Mouse (Mus musculus) CH12.LX (cell line): ENCODE results near the gene Tas1r3. TPM values are rescaled to one million over a fixed set of nuclear protein-coding genes. Genes with fewer than 3 reads are reported as not detected.

Source experiments
- DNase-seq: peaks from one replicate; pipeline ENCODE4 v3.0.0-alpha.2; 2013; ENCODE audit errors: extremely low read depth
- H3K27ac ChIP-seq: 2 replicates; pipeline ENCODE4 v1.5.1; 2012; ENCODE audit warnings: low read depth, mild to moderate bottlenecking, control low read depth, moderate library complexity; ENCODE audit not compliant: insufficient read depth
- H3K27me3 ChIP-seq: replicated peaks from 2 replicates; pipeline ENCODE3; 2012; ENCODE audit warnings: inconsistent platforms
- H3K36me3 ChIP-seq, 2 experiments: replicated peaks in 1 of 2; 2 replicates each; pipeline versions ENCODE3 to v1.6.1; 2012; ENCODE audit warnings: inconsistent platforms in 1 of 2, low read length in 1 of 2, mild to moderate bottlenecking in 1 of 2, mixed read lengths in 1 of 2, moderate library complexity in 1 of 2; ENCODE audit not compliant: control insufficient read depth in 1 of 2, insufficient read depth in 1 of 2
- H3K4me1 ChIP-seq, 2 experiments: 2 replicates each; pipeline ENCODE4 v1.6.1; 2012; ENCODE audit warnings: inconsistent platforms in 1 of 2, moderate library complexity in 1 of 2; ENCODE audit not compliant: insufficient read depth in 2 of 2, control insufficient read depth in 1 of 2
- H3K4me2 ChIP-seq: 2 replicates; pipeline ENCODE4 v1.6.1; 2012; ENCODE audit warnings: low read depth, mild to moderate bottlenecking, control low read depth; ENCODE audit not compliant: poor library complexity, insufficient read depth, severe bottlenecking
- H3K4me3 ChIP-seq, 3 experiments: fragments of 150-350 bp in 1 of 3; sonication (generic) in 1 of 3; replicated peaks in 1 of 3; 2 replicates each; pipeline versions ENCODE3 to v1.5.1; 2011 to 2012; ENCODE audit warnings: low read depth in 2 of 3, low read length in 2 of 3, mild to moderate bottlenecking in 2 of 3, moderate library complexity in 2 of 3, control low read depth in 1 of 3, improper control_type of control experiment in 1 of 3, inconsistent platforms in 1 of 3, mixed read lengths in 1 of 3; ENCODE audit not compliant: poor library complexity in 1 of 3
- H3K79me2 ChIP-seq: replicated peaks from 2 replicates; pipeline ENCODE4 v1.6.1; 2012; ENCODE audit warnings: mild to moderate bottlenecking, moderate library complexity; ENCODE audit not compliant: control insufficient read depth, poor library complexity, insufficient read depth, severe bottlenecking; ENCODE audit errors: extremely low read depth
- H3K9ac ChIP-seq: 2 replicates; pipeline ENCODE4 v1.6.1; 2012; ENCODE audit warnings: low read depth, mild to moderate bottlenecking, control low read depth, moderate library complexity; ENCODE audit not compliant: insufficient read depth
- H3K9me3 ChIP-seq: replicated peaks from 2 replicates; pipeline ENCODE3; 2012; ENCODE audit warnings: low read length, inconsistent platforms, mixed read lengths
- BHLHE40 ChIP-seq: IDR thresholded peaks from 2 replicates; pipeline ENCODE4 v1.6.1; 2011; ENCODE audit warnings: mild to moderate bottlenecking, low read depth, low read length, improper control_type of control experiment
- CHD1 ChIP-seq: IDR thresholded peaks from 2 replicates; pipeline ENCODE4 v1.6.1; 2012; ENCODE audit warnings: low read depth, low read length, improper control_type of control experiment, inconsistent platforms
- CTCF ChIP-seq, 2 experiments: IDR thresholded peaks in 1 of 2; conservative IDR thresholded peaks in 1 of 2; 2 replicates each; pipeline ENCODE4 v1.5.1; 2011 to 2012; ENCODE audit warnings: low read depth in 2 of 2, low read length in 2 of 2, improper control_type of control experiment in 1 of 2, inconsistent platforms in 1 of 2, mild to moderate bottlenecking in 1 of 2, moderate library complexity in 1 of 2
- E2F4 ChIP-seq: IDR thresholded peaks from 2 replicates; pipeline ENCODE4 v1.6.1; 2011; ENCODE audit warnings: low read depth, low read length, improper control_type of control experiment; ENCODE audit not compliant: insufficient replicate concordance
- ELF1 ChIP-seq: IDR thresholded peaks from 2 replicates; pipeline ENCODE4 v1.6.1; 2014; ENCODE audit warnings: low read depth, mild to moderate bottlenecking, inconsistent platforms, low read length, improper control_type of control experiment
- EP300 ChIP-seq: IDR thresholded peaks from 2 replicates; pipeline ENCODE4 v1.6.1; 2011; ENCODE audit warnings: low read length, improper control_type of control experiment
- ETS1 ChIP-seq: conservative IDR thresholded peaks from 2 replicates; pipeline ENCODE4 v1.6.1; 2012; ENCODE audit warnings: low read depth, mild to moderate bottlenecking, inconsistent platforms, low read length, improper control_type of control experiment, moderate library complexity
- IRF4 ChIP-seq: IDR thresholded peaks from 2 replicates; pipeline ENCODE4 v1.6.1; 2014; ENCODE audit warnings: low read depth, mild to moderate bottlenecking, inconsistent platforms, low read length, improper control_type of control experiment
- JUN ChIP-seq: IDR thresholded peaks from 2 replicates; pipeline ENCODE4 v1.6.1; 2011; ENCODE audit warnings: low read depth, mild to moderate bottlenecking, low read length, improper control_type of control experiment, moderate library complexity; ENCODE audit not compliant: insufficient read depth
- KAT2A ChIP-seq: IDR thresholded peaks from 2 replicates; pipeline ENCODE4 v1.6.1; 2012; ENCODE audit warnings: low read length, improper control_type of control experiment, inconsistent platforms; ENCODE audit not compliant: insufficient replicate concordance
- MAX ChIP-seq: IDR thresholded peaks from 2 replicates; pipeline ENCODE4 v1.6.1; 2011; ENCODE audit warnings: low read length, improper control_type of control experiment
- MAZ ChIP-seq: IDR thresholded peaks from 2 replicates; pipeline ENCODE4 v1.6.1; 2012; ENCODE audit warnings: low read depth, mild to moderate bottlenecking, inconsistent platforms, low read length, improper control_type of control experiment, moderate library complexity
- MEF2A ChIP-seq: IDR thresholded peaks from 2 replicates; pipeline ENCODE4 v1.6.1; 2014; ENCODE audit warnings: low read depth, mild to moderate bottlenecking, inconsistent platforms, low read length, improper control_type of control experiment, borderline replicate concordance
- MXI1 ChIP-seq: IDR thresholded peaks from 2 replicates; pipeline ENCODE4 v1.6.1; 2011; ENCODE audit warnings: mild to moderate bottlenecking, low read depth, low read length, improper control_type of control experiment
- MYC ChIP-seq: IDR thresholded peaks from 2 replicates; pipeline ENCODE4 v1.6.1; 2011; ENCODE audit warnings: low read depth, mild to moderate bottlenecking, improper control_type of control experiment, low read length
- NELFE ChIP-seq: IDR thresholded peaks from 2 replicates; pipeline ENCODE4 v1.6.1; 2011; ENCODE audit warnings: low read depth, low read length, improper control_type of control experiment
- NRF1 ChIP-seq: IDR thresholded peaks from 2 replicates; pipeline ENCODE4 v1.6.1; 2014; ENCODE audit warnings: low read depth, mild to moderate bottlenecking, inconsistent platforms, low read length, improper control_type of control experiment, moderate library complexity
- POLR2AphosphoS2 ChIP-seq: IDR thresholded peaks from 2 replicates; pipeline ENCODE4 v1.6.1; 2011; ENCODE audit warnings: low read depth, low read length, improper control_type of control experiment
- RCOR1 ChIP-seq: conservative IDR thresholded peaks from 2 replicates; pipeline ENCODE4 v1.6.1; 2012; ENCODE audit warnings: low read depth, mild to moderate bottlenecking, inconsistent platforms, low read length, improper control_type of control experiment
- SIN3A ChIP-seq: IDR thresholded peaks from 2 replicates; pipeline ENCODE4 v1.6.1; 2012; ENCODE audit warnings: low read length, improper control_type of control experiment, inconsistent platforms
- TCF12 ChIP-seq: IDR thresholded peaks from 2 replicates; pipeline ENCODE4 v1.6.1; 2014; ENCODE audit warnings: low read depth, mild to moderate bottlenecking, inconsistent platforms, low read length, improper control_type of control experiment
- UBTF ChIP-seq: IDR thresholded peaks from 2 replicates; pipeline ENCODE4 v1.6.1; 2012; ENCODE audit warnings: low read depth, mild to moderate bottlenecking, inconsistent platforms, low read length, improper control_type of control experiment, moderate library complexity
- USF1 ChIP-seq: IDR thresholded peaks from 2 replicates; pipeline ENCODE4 v1.6.1; 2014; ENCODE audit warnings: low read depth, mild to moderate bottlenecking, inconsistent platforms, low read length, improper control_type of control experiment
- ZKSCAN1 ChIP-seq: IDR thresholded peaks from 2 replicates; pipeline ENCODE4 v1.6.1; 2012; ENCODE audit warnings: low read depth, inconsistent platforms, low read length, improper control_type of control experiment, borderline replicate concordance
- ZMIZ1 ChIP-seq: IDR thresholded peaks from 2 replicates; pipeline ENCODE4 v1.6.1; 2012; ENCODE audit warnings: low read depth, mild to moderate bottlenecking, inconsistent platforms, low read length, improper control_type of control experiment
- dilution Hi-C: fragments of 300-500 bp; cut with MboI; formaldehyde crosslinking; loops from 2 replicates; pipeline ENCODE4 v1.14.3; 2020; ENCODE audit warnings: low sequenced_read_pairs; ENCODE audit not compliant: extremely low pct_unique_long_range_greater_than_20kb, extremely low pct_ligation_motif_present
- in situ Hi-C: fragments of 300-500 bp; cut with MboI; formaldehyde crosslinking; loops from 3 replicates; pipeline ENCODE4 v1.14.3; 2019; ENCODE audit warnings: low sequenced_read_pairs, low pct_ligation_motif_present, low pct_unique_long_range_greater_than_20kb, mixed read lengths
- polyA plus RNA-seq: library from polyadenylated mRNA; unstranded; fragments of >175 nt; gene quantifications from 2 replicates; pipeline ENCODE4 v1.2.1, GENCODE M21; 2012; ENCODE audit warnings: low read depth; ENCODE audit not compliant: insufficient read length
- total RNA-seq, 2 experiments: library from RNA; depleted of rRNA; stranded (reverse); fragments of 300-350 nt in 1 of 2; fragments of >200 nt in 1 of 2; gene quantifications; 2 replicates each; pipeline ENCODE4 v1.2.3; 2012 to 2014

The Tas1r3 gene
- total and polyA plus RNA-seq, 3 experiments: 0.15 to 0.89 (median 0.47) TPM

GRCm38 (mm10) chr4:155846871-155847578 is 16.1 kb downstream of the Tas1r3 start, which contains the start of gene Dvl1 (continued):
- TF ChIP-seq POLR2AphosphoS2 (0 out of 2 replicates have a peak, but pooled peaks have one; percentile 40), USF1 (no peak), MYC (no peak), UBTF (no peak), ELF1 (peak; percentile 46; the same call in 1 of the 2 replicates), KAT2A (peak; percentile 54; the same call in 1 of the 2 replicates), BHLHE40 (0 out of 2 replicates have a peak, but pooled peaks have one; percentile 25), CTCF (conservative IDR thresholded peaks at IDR 0.05 in 1 of 2, IDR thresholded peaks at IDR 0.05 in 1 of 2; ENCODE audit: low read depth in 2 of 2, low read length in 2 of 2) (peak in 1 of 2 experiments; percentile 74; a peak in 2 of 4 replicates), EP300 (no peak), MXI1 (no peak), NRF1 (peak; percentile 92), MEF2A (peak; percentile 54; the same call in 1 of the 2 replicates), CHD1 (no peak), RCOR1 (no peak)

- Histone ChIP-seq H3K9ac (no peak overlapping the region), H3K4me2 (no peak overlapping the region), H3K9me3 (peaks cover 3% of the 10 kb centered on the region), H3K36me3 (peaks cover 17 to 23% of the 10 kb centered on the region in 2 experiments), H3K4me3 (no peak overlapping the region), H3K4me1 (peaks cover 18 to 31% of the 10 kb centered on the region in 2 experiments), H3K79me2 (no peaks in the 10 kb centered on the region), H3K27me3 (no peaks in the 10 kb centered on the region), H3K27ac (no peak overlapping the region)
- TF ChIP-seq JUN (no peak), MAZ (no peak), EP300 (no peak), UBTF (no peak), NRF1 (no peak), MYC (no peak), NELFE (no peak), MAX (no peak), ZMIZ1 (no peak), MXI1 (no peak), E2F4 (no peak), ETS1 (no peak), ZKSCAN1 (no peak), TCF12 (no peak), SIN3A (no peak), BHLHE40 (no peak), CHD1 (no peak), IRF4 (no peak), CTCF (conservative IDR thresholded peaks at IDR 0.05 in 1 of 2, IDR thresholded peaks at IDR 0.05 in 1 of 2; ENCODE audit: low read depth in 2 of 2, low read length in 2 of 2) (no peak)
- in situ Hi-C loops (no loop called here), dilution Hi-C loops (no loop called here)
- DNase-seq: no peak
These were observed 19.9 kb downstream of the Tas1r3 start for GRCm38 (mm10) chr4:155843231-155843630.
